Mouse (Mus musculus) thymus, adult 2 months (tissue): ENCODE results near the gene Vmn1r36. TPM values are rescaled to one million over a fixed set of nuclear protein-coding genes. Genes with fewer than 3 reads are reported as not detected.
"Not testable (repeated sequence)": the region's sequence is repeated elsewhere in the genome, so short reads cannot be mapped to it uniquely, and the experiment has no call there.

Experiments
- DNase-seq: peaks from one replicate; pipeline ENCODE4 v3.0.0; 2021
- H3K27ac ChIP-seq: fragments of 200-500 bp; 2 replicates; pipeline ENCODE4 v1.5.1; 2012; ENCODE audit warnings: low read length, control low read depth; ENCODE audit not compliant: control insufficient read depth, insufficient read depth
- H3K27me3 ChIP-seq: fragments of 200-500 bp; 2 replicates; pipeline ENCODE4 v1.6.1; 2012; ENCODE audit warnings: mild to moderate bottlenecking, low read length, moderate library complexity, mixed read lengths; ENCODE audit not compliant: control insufficient read depth, insufficient read depth
- H3K36me3 ChIP-seq: fragments of 200-500 bp; 2 replicates; pipeline ENCODE4 v1.6.1; 2012; ENCODE audit warnings: mild to moderate bottlenecking, low read length, moderate library complexity; ENCODE audit not compliant: control insufficient read depth, insufficient read depth
- H3K4me1 ChIP-seq: fragments of 200-500 bp; replicated peaks from 2 replicates; pipeline ENCODE4 v1.6.1; 2012; ENCODE audit warnings: low read length; ENCODE audit not compliant: control insufficient read depth, insufficient read depth
- H3K4me3 ChIP-seq: fragments of 200-500 bp; 2 replicates; pipeline ENCODE4 v1.5.1; 2012; ENCODE audit warnings: mild to moderate bottlenecking, low read length, control low read depth, moderate library complexity; ENCODE audit not compliant: control insufficient read depth, insufficient read depth
- CTCF ChIP-seq: fragments of 200-500 bp; IDR thresholded peaks from 2 replicates; pipeline ENCODE4 v1.5.1; 2012; ENCODE audit warnings: mild to moderate bottlenecking, control low read depth, low read length, moderate library complexity, borderline replicate concordance; ENCODE audit not compliant: control insufficient read depth, poor library complexity, insufficient read depth; ENCODE audit errors: extremely low read depth
- POLR2A ChIP-seq: fragments of 200-500 bp; IDR thresholded peaks from 2 replicates; pipeline ENCODE4 v1.6.1; 2012; ENCODE audit warnings: mild to moderate bottlenecking, low read length, control low read depth, moderate library complexity; ENCODE audit not compliant: control insufficient read depth, poor library complexity, insufficient read depth; ENCODE audit errors: extremely low read depth
- WGBS: fragments of 180-500 bp; shearing (Covaris S2); methylation state at CpG from one replicate; pipeline ENCODE4 v1.1.7; 2018; 5-methylcytosine and 5-hydroxymethylcytosine counted together
- polyA plus RNA-seq: library from polyadenylated mRNA; depleted of rRNA; stranded (reverse); fragments of >200 nt; gene quantifications from 2 replicates; pipeline ENCODE4 v1.2.3, GENCODE M21; 2012; rRNA removed

Vmn1r36 gene
- not detected in 2 replicates for polyA plus RNA-seq

DNA sequence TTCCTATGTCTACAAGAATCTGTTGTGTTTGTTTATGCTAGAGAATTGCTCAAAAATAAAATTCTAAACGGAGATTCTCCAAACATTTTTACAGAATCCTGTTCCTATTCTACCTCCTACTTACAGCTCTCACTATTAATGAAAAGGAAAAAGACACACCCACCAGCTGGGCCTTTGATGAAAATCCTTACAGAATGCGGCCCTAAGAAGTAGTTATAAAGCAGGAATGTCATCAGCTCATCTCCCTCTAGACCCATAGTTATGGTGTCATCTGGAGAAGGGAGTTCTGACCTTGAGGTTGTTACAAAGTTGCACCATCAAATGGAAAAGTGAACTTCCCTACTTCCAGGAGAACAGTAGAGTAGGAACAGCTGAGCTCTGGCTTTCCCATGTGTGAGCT lies at the start of gene Vmn1r36:
Gene Vmn1r36, minus strand, starts transcription at position 101 of the 400 bp plus-strand sequence.
- not testable (repeated sequence) for H3K4me1 ChIP-seq, H3K27ac ChIP-seq
- WGBS = 77% methylated on average over 2 of the region's 2 CpGs

GRCm38 (mm10) chr6:66729082-66729481 lies 10.1 kb upstream of the Vmn1r36 start, which contains the start of gene Vmn1r37:
Vmn1r37 (plus strand) TSS chr6:66729382.
- not testable (repeated sequence) for H3K4me1 ChIP-seq, H3K27ac ChIP-seq, H3K27me3 ChIP-seq

More for the DNA sequence above, at the start of gene Vmn1r36:
- H3K27me3 ChIP-seq, H3K36me3 ChIP-seq, DNase-seq, H3K4me3 ChIP-seq: not testable (repeated sequence)

DNA sequence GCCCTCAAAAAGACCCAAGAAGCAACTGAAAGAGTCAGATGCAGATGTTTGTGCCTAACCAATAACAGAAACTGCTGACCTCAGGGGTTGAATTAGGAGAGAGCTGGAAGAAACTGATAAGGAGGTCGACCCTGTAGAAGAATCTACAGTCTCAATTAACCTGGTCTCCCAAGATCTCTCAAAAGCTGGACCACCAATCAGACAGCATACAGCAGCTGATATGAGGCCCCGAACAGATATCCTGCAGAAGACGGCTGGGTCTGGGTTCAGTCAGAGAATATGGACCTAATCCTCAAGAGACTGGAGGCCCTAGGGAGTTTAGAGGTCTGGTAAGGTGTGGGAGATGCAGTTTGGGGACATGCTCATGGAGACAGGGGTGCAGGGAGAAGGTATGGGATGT lies 5.1 kb downstream of the Vmn1r36 start:
- no peaks in the 10 kb centered on the region for H3K4me1 ChIP-seq

More at GRCm38 (mm10) chr6:66729082-66729481, 10.1 kb upstream of the Vmn1r36 start, which contains the start of gene Vmn1r37:
- not testable (repeated sequence) for H3K4me3 ChIP-seq, DNase-seq, H3K36me3 ChIP-seq

GRCm38 (mm10) chr6:66708901-66709300 lies 10.1 kb downstream of the Vmn1r36 start:
- TF ChIP-seq CTCF (no peak), POLR2A (no peak)
- Histone ChIP-seq H3K4me1 (no peaks in the 10 kb centered on the region), H3K4me3 (no peak overlapping the region), H3K27ac (no peak overlapping the region), H3K36me3 (no peaks in the 10 kb centered on the region), H3K27me3 (no peaks in the 10 kb centered on the region)
- no peak for DNase-seq

More for the DNA sequence above, 5.1 kb downstream of the Vmn1r36 start:
- Histone ChIP-seq H3K36me3 (no peaks in the 10 kb centered on the region), H3K27me3 (no peaks in the 10 kb centered on the region), H3K4me3 (no peak overlapping the region), H3K27ac (no peak overlapping the region)
- TF ChIP-seq CTCF = no peak
- TF ChIP-seq POLR2A = no peak
- DNase-seq = no peak
- 85% methylated on average over 3 of the region's 3 CpGs for WGBS

GRCm38 (mm10) chr6:66685806-66686205 lies 33.2 kb downstream of the Vmn1r36 start, which contains the start of gene Vmn1r35:
Vmn1r35 (minus strand) TSS chr6:66685906.
- no peaks in the 10 kb centered on the region for H3K4me1 ChIP-seq
- H3K27ac ChIP-seq = no peak within 1 kb of the TSS
- H3K27me3 ChIP-seq = no peaks in the 10 kb centered on the region
- no peaks in the 10 kb centered on the region for H3K36me3 ChIP-seq
- no peak for DNase-seq
- no peak for TF ChIP-seq POLR2A
- TF ChIP-seq CTCF = no peak
- no peak within 1 kb of the TSS for H3K4me3 ChIP-seq
- WGBS = 94% methylated on average over 3 of the region's 3 CpGs

Other genes starting within 250 kb of the Vmn1r36 start
- gene Mad2l1, start 183.8 kb downstream of the Vmn1r36 start, polyA plus RNA-seq = 44.3 and 52.3 TPM in 2 replicates
- gene Vmn1r32, start 159.1 kb downstream of the Vmn1r36 start, polyA plus RNA-seq = not detected in 2 replicates
- gene Vmn1r33, start 100.9 kb downstream of the Vmn1r36 start, polyA plus RNA-seq = not detected in 2 replicates
- not detected in 2 replicates for gene Vmn1r34, start 75.3 kb downstream of the Vmn1r36 start, polyA plus RNA-seq
- gene Vmn1r35, start 33.3 kb downstream of the Vmn1r36 start, polyA plus RNA-seq = not detected in 2 replicates
- not detected in 2 replicates for gene Vmn1r37, start 10.2 kb upstream of the Vmn1r36 start, polyA plus RNA-seq
- gene Vmn1r38, start 63.5 kb upstream of the Vmn1r36 start, polyA plus RNA-seq = not detected in 2 replicates
- gene Vmn1r39, start 91.4 kb upstream of the Vmn1r36 start, polyA plus RNA-seq = not detected in 2 replicates
- gene Gng12, start 177.2 kb upstream of the Vmn1r36 start, polyA plus RNA-seq = 8.0 and 10.8 TPM in 2 replicates